Mouse (Mus musculus) lung, postnatal 0 days (tissue): ENCODE results near the gene Cfap65.

Source experiments
- CTCF ChIP-seq: IDR thresholded peaks from 2 replicates; pipeline ENCODE4 v1.5.1; 2016; ENCODE audit warnings: antibody characterized with exemption, mild to moderate bottlenecking
- EP300 ChIP-seq: IDR thresholded peaks from 2 replicates; pipeline ENCODE4 v1.6.1; 2016; ENCODE audit warnings: antibody characterized with exemption, mild to moderate bottlenecking, control low read depth

DNA sequence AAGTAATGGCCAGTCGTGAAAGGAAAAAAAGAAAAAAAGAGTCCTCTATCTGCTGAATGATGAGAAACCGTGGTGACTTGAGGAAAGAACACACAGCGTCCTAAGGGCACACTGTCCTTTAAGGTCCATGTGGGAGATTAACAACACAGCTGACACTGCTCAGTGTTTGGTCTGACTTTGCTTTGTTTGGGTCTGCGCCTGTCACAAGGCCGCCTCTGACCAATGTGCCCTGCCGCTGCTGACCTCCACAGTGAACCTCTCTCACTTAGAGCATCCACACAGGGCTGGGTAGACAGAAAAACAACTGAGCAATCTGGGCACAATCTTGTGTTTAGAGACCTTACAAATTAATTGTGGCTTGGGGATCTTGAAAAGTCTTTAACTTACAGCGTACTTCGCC, 41.6 kb upstream of the Cfap65 start:
- no peak for TF ChIP-seq CTCF
- TF ChIP-seq EP300, result no peak
